Mouse (Mus musculus) layer of hippocampus, postnatal 36 days (tissue): ENCODE data around the gene Zfp735. TPM values are rescaled to one million over a fixed set of nuclear protein-coding genes. Genes with fewer than 3 reads are reported as not detected.

ENCODE experiments used
- DNase-seq, 2 experiments: peaks; one replicate each; pipeline ENCODE4 v3.0.0; 2022
- total RNA-seq, 2 experiments: library from RNA; stranded (reverse); gene quantifications; 2 replicates each; pipeline ENCODE4 v1.2.3; 2021

Zfp735 gene
- not detected for total RNA-seq

DNA sequence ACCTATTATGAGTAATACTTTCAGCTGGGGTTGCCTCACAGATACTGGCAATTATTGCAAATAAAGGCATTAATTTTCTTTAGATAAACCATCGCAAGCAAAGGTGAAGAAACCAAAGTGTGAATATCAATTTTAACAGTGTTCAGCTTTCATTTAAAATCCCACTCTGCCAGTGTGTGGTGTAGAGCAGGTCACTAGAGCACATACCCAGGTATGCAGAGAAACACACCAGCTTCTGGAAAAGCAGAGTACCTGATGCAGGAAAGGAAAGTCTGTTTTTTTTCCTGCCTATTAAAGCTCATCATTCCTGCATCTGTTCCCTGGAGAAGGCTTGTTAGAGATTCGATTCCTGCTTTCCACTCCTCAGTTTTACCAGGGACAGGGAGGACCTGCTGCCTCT lies at the start of gene Zfp735:
TSS of gene Zfp735 (plus strand) at position 301 of the 400 bp plus-strand sequence.
- DNase-seq: no peak

GRCm38 (mm10) chr11:73759115-73759514 lies 70.5 kb downstream of the Zfp735 start:
- no peak for DNase-seq

Other genes with a start within 250 kb of the Zfp735 start
- not detected for gene Olfr380, start 231.3 kb upstream of the Zfp735 start, total RNA-seq
- gene Olfr381, start 197.2 kb upstream of the Zfp735 start, total RNA-seq: not detected
- gene Olfr382, start 171.6 kb upstream of the Zfp735 start, total RNA-seq: not detected
- gene Olfr385, start 95.8 kb upstream of the Zfp735 start, total RNA-seq: not detected
- gene Olfr384, start 90.2 kb upstream of the Zfp735 start, total RNA-seq: not detected
- gene Olfr389, start 91.9 kb downstream of the Zfp735 start, total RNA-seq: not detected
- not detected for gene Olfr390, start 94.2 kb downstream of the Zfp735 start, total RNA-seq
- gene Olfr391-ps, start 114.3 kb downstream of the Zfp735 start, total RNA-seq: not detected
- not detected for gene Olfr392, start 128.3 kb downstream of the Zfp735 start, total RNA-seq
- not detected for gene Olfr393, start 162.7 kb downstream of the Zfp735 start, total RNA-seq
- gene Olfr394, start 202.0 kb downstream of the Zfp735 start, total RNA-seq: not detected
- not detected for gene Olfr395, start 220.5 kb downstream of the Zfp735 start, total RNA-seq
- not detected for gene Olfr23, start 247.9 kb downstream of the Zfp735 start, total RNA-seq